Mouse (Mus musculus) ES-E14 (cell line): ENCODE data around the gene Ywhag.

Experiments used
- CHD2 ChIP-seq: IDR thresholded peaks from 2 replicates; pipeline ENCODE4 v1.6.1; 2014; ENCODE audit warnings: mild to moderate bottlenecking, low read depth, low read length, inconsistent platforms
- HCFC1 ChIP-seq: IDR thresholded peaks from 2 replicates; pipeline ENCODE4 v1.6.1; 2012; ENCODE audit warnings: low read length, inconsistent platforms, borderline replicate concordance; ENCODE audit not compliant: insufficient read depth
- MAFK ChIP-seq: IDR thresholded peaks from 2 replicates; pipeline ENCODE4 v1.6.1; 2014; ENCODE audit warnings: mild to moderate bottlenecking, low read depth, low read length, inconsistent platforms; ENCODE audit not compliant: insufficient read depth
- ZC3H11A ChIP-seq: IDR thresholded peaks from 2 replicates; pipeline ENCODE4 v1.6.1; 2012; ENCODE audit warnings: low read depth, mild to moderate bottlenecking, inconsistent platforms, low read length, borderline replicate concordance

DNA sequence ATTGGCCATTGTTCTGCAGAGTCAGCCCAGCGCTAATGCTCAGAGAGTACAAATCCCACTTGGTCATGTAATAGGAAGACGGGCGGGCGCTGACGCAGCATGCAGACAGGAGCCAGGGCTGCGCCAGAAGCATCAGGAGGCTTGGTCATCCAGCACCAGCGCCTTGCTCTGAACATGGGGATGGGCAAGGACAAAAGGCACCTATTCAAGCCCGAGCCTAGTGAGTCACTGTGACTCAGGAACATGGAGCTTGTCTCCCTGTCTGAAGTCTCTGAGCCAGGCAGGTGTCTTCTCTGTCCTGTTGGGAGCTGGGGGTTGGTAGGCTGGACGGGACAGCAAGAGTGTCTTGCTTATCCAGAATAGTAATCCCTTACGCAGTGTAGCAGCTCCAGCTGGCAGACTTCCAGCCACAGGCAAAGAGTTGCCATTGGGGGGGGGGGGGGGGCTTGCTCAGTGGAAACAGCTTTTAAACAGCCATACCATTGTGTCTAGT is 11.5 kb upstream of the Ywhag start:
- TF ChIP-seq HCFC1 = no peak
- TF ChIP-seq CHD2 = no peak
- peak; percentile 52; the same call in 1 of the 2 replicates for TF ChIP-seq MAFK
- TF ChIP-seq ZC3H11A = no peak
